ENCODE assay signal across 9 mouse cellular contexts in genomic region chr2:132582227-132582626, GRCm38 (mm10). TPM values are rescaled to one million over a fixed set of nuclear protein-coding genes. Genes with fewer than 3 reads are reported as not detected.
A peak's percentile ranks its signal among the peaks of the same experiment; 100 is the strongest.
DNase-seq lines count a peak whose midpoint lies in the region; ATAC-seq and TF ChIP-seq lines count a peak whose summit lies in the region.
"Had no signal": no experiment of that assay in that cellular context is flagged by ENCODE, and none has a peak within 500 bp of the region (broad histone marks: within the 10 kb centered on the region; RNA-seq: fewer than 3 reads in every experiment).

No protein-coding gene starts in this region.

- peak; percentile 82 for DNase-seq in liver, adult 2 months (ENCODE audit: extremely low read depth, low read depth, low spot score)
- DNase-seq in heart, postnatal 10 days: peak; percentile 84 to 85
- DNase-seq in layer of hippocampus, postnatal 25 days (ENCODE audit: extremely low spot score in 1 of 2, low spot score in 1 of 2): peak; percentile 29 to 76

- TF ChIP-seq POLR2A in liver, adult 2 months (IDR thresholded peaks at IDR 0.05; ENCODE audit: extremely low read depth, insufficient read depth, low read length): no peak

- no peak overlapping the region for H3K9ac ChIP-seq in liver, adult 2 months (ENCODE audit: low read depth, low read length)
- no peak overlapping the region for H3K9ac ChIP-seq in liver, embryonic 12.5 days
- no peak overlapping the region for H3K9ac ChIP-seq in forebrain, embryonic 15.5 days (replicated peaks)
- no peak overlapping the region for H3K9ac ChIP-seq in stomach, embryonic 16.5 days (ENCODE audit: low read length)

- WGBS in liver, adult 2 months: 42% methylated on average over 4 of the region's 4 CpGs
- WGBS in liver, embryonic 12.5 days (ENCODE audit: insufficient replicate concordance): 67% methylated on average over 4 of the region's 4 CpGs
- 9% methylated on average over 4 of the region's 4 CpGs for WGBS in forebrain, embryonic 15.5 days
- 28% methylated on average over 4 of the region's 4 CpGs for WGBS in stomach, embryonic 16.5 days

- no peak for ATAC-seq in liver, embryonic 12.5 days
- ATAC-seq in forebrain, embryonic 15.5 days (replicated peaks): peak; percentile 54
- peak; percentile 13; the same call in 1 of the 2 replicates for ATAC-seq in megakaryocyte progenitor cell, adult 5-6 weeks (replicated peaks; ENCODE audit: poor library complexity)
- peak; percentile 14; the same call in 1 of the 2 replicates for ATAC-seq in stomach, embryonic 16.5 days (ENCODE audit: insufficient read depth, low FRiP score)
- no peak for ATAC-seq in CD4-positive, CD25-positive, alpha-beta regulatory T cell, adult 4 months

- no peaks in the 10 kb centered on the region for H3K27me3 ChIP-seq in liver, adult 2 months (ENCODE audit: control insufficient read depth, insufficient read depth, low read length)
- no peaks in the 10 kb centered on the region for H3K27me3 ChIP-seq in liver, embryonic 12.5 days (replicated peaks)
- H3K27me3 ChIP-seq in forebrain, embryonic 15.5 days: no peaks in the 10 kb centered on the region
- no peaks in the 10 kb centered on the region for H3K27me3 ChIP-seq in stomach, embryonic 16.5 days (ENCODE audit: control insufficient read depth, insufficient read depth, low read length)

- no peak overlapping the region for H3K4me3 ChIP-seq in liver, adult 2 months (ENCODE audit: insufficient read depth, low read depth, low read length)
- no peak overlapping the region for H3K4me3 ChIP-seq in liver, embryonic 12.5 days
- no peak overlapping the region for H3K4me3 ChIP-seq in forebrain, embryonic 15.5 days
- H3K4me3 ChIP-seq in stomach, embryonic 16.5 days (replicated peaks; ENCODE audit: low read length): no peak overlapping the region

- peak overlapping the region; percentile 34; the same call in 1 of the 2 replicates for H3K27ac ChIP-seq in liver, adult 2 months (replicated peaks; ENCODE audit: insufficient read depth, low read depth, low read length)
- H3K27ac ChIP-seq in liver, embryonic 12.5 days: no peak overlapping the region
- H3K27ac ChIP-seq in forebrain, embryonic 15.5 days (replicated peaks): peak overlapping the region; percentile 86
- 0 out of 2 replicates have a peak overlapping the region, but pooled peaks have one; percentile 69 for H3K27ac ChIP-seq in stomach, embryonic 16.5 days (ENCODE audit: low read length)

- peaks cover 8% of the 10 kb centered on the region for H3K4me1 ChIP-seq in liver, adult 2 months (ENCODE audit: control insufficient read depth, insufficient read depth, low read length)
- peaks cover 14% of the 10 kb centered on the region for H3K4me1 ChIP-seq in liver, embryonic 12.5 days
- peaks cover 20% of the 10 kb centered on the region for H3K4me1 ChIP-seq in forebrain, embryonic 15.5 days
- H3K4me1 ChIP-seq in stomach, embryonic 16.5 days (ENCODE audit: control insufficient read depth, insufficient read depth, low read length): peaks cover 3% of the 10 kb centered on the region

- intact Hi-C loops in heart, postnatal 10 days (cut with DNase I): no loop called here

- no peaks in the 10 kb centered on the region for H3K9me3 ChIP-seq in liver, embryonic 12.5 days (replicated peaks)
- no peaks in the 10 kb centered on the region for H3K9me3 ChIP-seq in forebrain, embryonic 15.5 days
- H3K9me3 ChIP-seq in stomach, embryonic 16.5 days (replicated peaks; ENCODE audit: control insufficient read depth, low read length): no peaks in the 10 kb centered on the region
- H3K9me3 ChIP-seq: G1E had no signal

- no peak for TF ChIP-seq CTCF in liver, adult 2 months (IDR thresholded peaks at IDR 0.05; ENCODE audit: low read depth, low read length)

- peaks cover 5% of the 10 kb centered on the region; the same call in 1 of the 2 replicates for H3K79me2 ChIP-seq in liver, adult 2 months (ENCODE audit: control insufficient read depth, insufficient read depth, low read length)

- H3K4me2 ChIP-seq in liver, embryonic 12.5 days: no peak overlapping the region
- H3K4me2 ChIP-seq in forebrain, embryonic 15.5 days (replicated peaks): no peak overlapping the region
- no peak overlapping the region for H3K4me2 ChIP-seq in stomach, embryonic 16.5 days (ENCODE audit: low read depth, low read length)

- H3K36me3 ChIP-seq in liver, adult 2 months (ENCODE audit: control insufficient read depth, insufficient read depth, low read length): no peaks in the 10 kb centered on the region
- no peaks in the 10 kb centered on the region for H3K36me3 ChIP-seq in liver, embryonic 12.5 days
- H3K36me3 ChIP-seq in forebrain, embryonic 15.5 days: no peaks in the 10 kb centered on the region
- H3K36me3 ChIP-seq in stomach, embryonic 16.5 days (ENCODE audit: control insufficient read depth, insufficient read depth, low read length): no peaks in the 10 kb centered on the region
- H3K36me3 ChIP-seq: G1E had no signal

RNA-seq across cellular contexts. Expression of gene Gpcpd1, which starts 5.3 kb away (rescaled TPM):
- total RNA-seq in liver, adult 2 months (2014; rRNA removed): 95.9 and 237 TPM in 2 replicates
- 6.6 and 11.0 TPM in 2 replicates for polyA plus RNA-seq in liver, adult 2 months (2012; rRNA removed)
- 50.6 and 56.2 TPM in 2 replicates for polyA plus RNA-seq in liver, embryonic 12.5 days (2016; fragmentation: Nextera tagmentation; extraction: Ambion mirVana)
- 85.7 and 85.9 TPM in 2 replicates for polyA plus RNA-seq in forebrain, embryonic 15.5 days (2015; fragmentation: Nextera tagmentation; extraction: Ambion mirVana)
- total RNA-seq in heart, postnatal 10 days (2021): 100 to 1,000 TPM; 118 to 190 TPM
- 10 to 100 TPM; 69.6 to 87.4 TPM for total RNA-seq in layer of hippocampus, postnatal 25 days (2021)
- total RNA-seq in megakaryocyte progenitor cell, adult 5-6 weeks (2015): 28.9 and 32.2 TPM in 2 replicates
- total RNA-seq in megakaryocyte progenitor cell, adult 5-6 weeks (2017): 17.9 and 23.1 TPM in 2 replicates
- 27.6 and 30.3 TPM in 2 replicates for polyA plus RNA-seq in stomach, embryonic 16.5 days (2015; fragmentation: Nextera tagmentation; extraction: Ambion mirVana)
- 10 to 100 TPM; 46.5 to 51.5 TPM for polyA plus RNA-seq in CD4-positive, CD25-positive, alpha-beta regulatory T cell, adult 4 months (2017; shearing (Covaris generic))

Comparison
In these comparisons a context has a peak if more than half of its experiments do, and no peak if none do; other contexts are left out.
1. ATAC-seq: peak in forebrain, embryonic 15.5 days (single experiment), megakaryocyte progenitor cell, adult 5-6 weeks (single experiment) and stomach, embryonic 16.5 days (single experiment); none in liver, embryonic 12.5 days (single experiment) and CD4-positive, CD25-positive, alpha-beta regulatory T cell, adult 4 months (single experiment).
2. Peak in every context shown above with its lines, with median percentiles within 50 percentile points of each other: DNase-seq.